Mouse (Mus musculus) bone marrow, adult 2 months (tissue): ENCODE results near the gene Ankrd34a. TPM values are rescaled to one million over a fixed set of nuclear protein-coding genes. Genes with fewer than 3 reads are reported as not detected.

Experiments
- H3K27ac ChIP-seq: fragments of 200-500 bp; 2 replicates; pipeline ENCODE4 v1.5.1; 2012; ENCODE audit warnings: low read depth, mild to moderate bottlenecking, control low read depth, inconsistent platforms, low read length; ENCODE audit not compliant: control insufficient read depth, poor library complexity, insufficient read depth
- H3K4me1 ChIP-seq: fragments of 200-500 bp; 2 replicates; pipeline ENCODE4 v1.6.1; 2011; ENCODE audit warnings: low read length; ENCODE audit not compliant: control insufficient read depth, insufficient read depth
- H3K4me3 ChIP-seq: fragments of 200-500 bp; replicated peaks from 2 replicates; pipeline ENCODE3; 2011; ENCODE audit warnings: mild to moderate bottlenecking, low read depth, low read length, control low read depth; ENCODE audit not compliant: control insufficient read depth
- CTCF ChIP-seq: fragments of 200-500 bp; IDR thresholded peaks from 2 replicates; pipeline ENCODE4 v1.5.1; 2011; ENCODE audit warnings: low read length, control low read depth; ENCODE audit not compliant: control insufficient read depth, insufficient read depth
- POLR2A ChIP-seq: fragments of 200-500 bp; IDR thresholded peaks from 2 replicates; pipeline ENCODE4 v1.6.1; 2011; ENCODE audit warnings: low read depth, mild to moderate bottlenecking, control low read depth, low read length, borderline replicate concordance; ENCODE audit not compliant: control insufficient read depth
- WGBS: fragments of 180-500 bp; shearing (Covaris S2); methylation state at CpG from one replicate; pipeline ENCODE4 v1.1.7; 2018; 5-methylcytosine and 5-hydroxymethylcytosine counted together
- polyA plus RNA-seq: library from polyadenylated mRNA; stranded (reverse); fragments of >200 nt; gene quantifications from 2 replicates; pipeline ENCODE4 v1.2.4, GENCODE M21; 2011; ENCODE audit warnings: low replicate concordance; ENCODE audit not compliant: missing spikeins, insufficient read depth, insufficient read length

Ankrd34a gene
- polyA plus RNA-seq, 1 experiment: not detected

- WGBS: 7% methylated on average over 23 of the region's 23 CpGs
- Histone ChIP-seq H3K4me1 (peaks cover 6% of the 10 kb centered on the region), H3K27ac (peak overlapping the region; percentile 19), H3K4me3 (peak overlapping the region; percentile 92)
- TF ChIP-seq POLR2A (no peak), CTCF (no peak)
These were observed 36.3 kb upstream of the Ankrd34a start for GRCm38 (mm10) chr3:96559911-96560850.

- WGBS: 20% methylated on average over 9 of the region's 9 CpGs
- Histone ChIP-seq H3K4me3 (peak overlapping the region; percentile 92), H3K4me1 (peaks cover 6% of the 10 kb centered on the region), H3K27ac (peak overlapping the region; percentile 27; the same call in 1 of the 2 replicates)
- TF ChIP-seq POLR2A (no peak), CTCF (no peak)
These were observed 35.4 kb upstream of the Ankrd34a start for GRCm38 (mm10) chr3:96560881-96561668.

- WGBS: 31% methylated on average over 10 of the region's 10 CpGs
- peak overlapping the region; percentile 19 for H3K4me3 ChIP-seq
These were observed 34.3 kb upstream of the Ankrd34a start for GRCm38 (mm10) chr3:96561946-96562681.

GRCm38 (mm10) chr3:96563267-96563666 lies 33.2 kb upstream of the Ankrd34a start:
- H3K4me3 ChIP-seq: no peak overlapping the region
- H3K27ac ChIP-seq: no peak overlapping the region
- TF ChIP-seq POLR2A (no peak), CTCF (no peak)
- peaks cover 8% of the 10 kb centered on the region for H3K4me1 ChIP-seq
- WGBS: 41% methylated on average over 8 of the region's 8 CpGs

More at GRCm38 (mm10) chr3:96561946-96562681, 34.3 kb upstream of the Ankrd34a start:
- Histone ChIP-seq H3K4me1 (peaks cover 8% of the 10 kb centered on the region), H3K27ac (no peak overlapping the region)
- TF ChIP-seq CTCF (no peak), POLR2A (no peak)

GRCm38 (mm10) chr3:96563911-96564632 lies 32.4 kb upstream of the Ankrd34a start:
- Histone ChIP-seq H3K4me1 (peaks cover 8% of the 10 kb centered on the region), H3K4me3 (no peak overlapping the region), H3K27ac (peak overlapping the region; percentile 64)
- TF ChIP-seq POLR2A: no peak
- TF ChIP-seq CTCF: no peak
- WGBS: 23% methylated on average over 10 of the region's 10 CpGs

- Histone ChIP-seq H3K27ac (peak overlapping the region; percentile 64), H3K4me1 (peaks cover 8% of the 10 kb centered on the region), H3K4me3 (peak overlapping the region; percentile 2)
- WGBS: 1% methylated on average over 7 of the region's 7 CpGs
- TF ChIP-seq POLR2A (no peak), CTCF (no peak)
These were observed 31.8 kb upstream of the Ankrd34a start for GRCm38 (mm10) chr3:96564633-96565032.

- WGBS: 55% methylated on average over 3 of the region's 3 CpGs
- Histone ChIP-seq H3K27ac (peak overlapping the region; percentile 49), H3K4me1 (peaks cover 8% of the 10 kb centered on the region), H3K4me3 (no peak overlapping the region)
- TF ChIP-seq POLR2A (no peak), CTCF (no peak)
These were observed 31.3 kb upstream of the Ankrd34a start for GRCm38 (mm10) chr3:96565105-96565504.
